8 mouse cellular contexts compared by ENCODE assay signal in the genomic region with DNA sequence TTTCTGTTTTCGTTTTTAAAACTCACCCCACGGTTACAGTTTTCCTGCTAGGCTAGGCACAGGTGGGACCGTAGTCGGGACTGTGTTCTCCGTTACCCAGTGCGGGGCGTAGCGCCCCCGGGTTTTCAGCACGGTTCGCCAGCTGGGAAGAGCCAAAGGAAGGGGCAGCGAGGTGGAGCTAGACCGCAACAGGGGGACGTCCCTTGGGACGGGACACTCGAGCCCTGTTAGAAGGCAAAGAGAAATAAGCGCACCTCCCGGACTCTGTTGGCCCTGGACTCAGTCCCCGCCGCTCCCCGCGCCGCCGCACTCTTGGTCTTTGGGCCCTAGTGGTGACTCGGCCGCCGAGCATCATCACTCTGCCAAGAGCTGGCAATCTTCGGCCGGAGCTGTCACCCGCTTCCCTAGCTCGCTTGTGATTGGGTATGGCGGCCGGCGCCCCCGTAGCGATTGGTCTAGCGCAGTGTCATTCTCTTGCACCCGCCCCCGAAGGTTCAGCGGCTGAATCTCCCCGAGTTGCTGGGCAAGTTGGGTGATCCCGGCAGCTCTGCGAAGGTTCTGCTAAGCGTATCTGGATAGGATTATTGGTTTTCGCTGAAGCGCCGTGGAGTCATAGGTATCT. TPM values are rescaled to one million over a fixed set of nuclear protein-coding genes. Genes with fewer than 3 reads are reported as not detected.
DNase-seq lines count a peak whose midpoint lies in the region; ATAC-seq lines count a peak whose summit lies in the region.

A gene (minus strand): TSS at position 361 of the 622 bp plus-strand sequence.

- peaks cover 18% of the 10 kb centered on the region for H3K4me1 ChIP-seq in hindbrain, embryonic 12.5 days

- H3K27me3 ChIP-seq in hindbrain, embryonic 12.5 days = peaks cover 24% of the 10 kb centered on the region

- no peaks in the 10 kb centered on the region for H3K9me3 ChIP-seq in hindbrain, embryonic 12.5 days (replicated peaks)

- peak; percentile 99 for ATAC-seq in hindbrain, embryonic 12.5 days (ENCODE audit: low FRiP score)

- under 1% methylated on average over 47 of the region's 47 CpGs for WGBS in hindbrain, embryonic 12.5 days

- peak within 1 kb of the TSS; percentile 59 for H3K9ac ChIP-seq in hindbrain, embryonic 12.5 days

- H3K4me3 ChIP-seq in hindbrain, embryonic 12.5 days = peak within 1 kb of the TSS; percentile 67

- H3K27ac ChIP-seq in hindbrain, embryonic 12.5 days = no peak within 1 kb of the TSS

- DNase-seq in Muller cell, postnatal 12 days (ENCODE audit: inconsistent ontology term) = peak; percentile 99
- peak; percentile 97 for DNase-seq in cerebellum, adult 9-11 months
- peak; percentile 86 to 90 for DNase-seq in frontal cortex, postnatal 10 days (ENCODE audit: low spot score in 2 of 2)
- DNase-seq in layer of hippocampus, postnatal 14 days (ENCODE audit: low spot score in 2 of 2) = peak; percentile 95 to 98
- DNase-seq in lung, postnatal 14 days = peak; percentile 93
- DNase-seq in retina, adult 2 months (ENCODE audit: low read depth, low spot score) = peak; percentile 89
- peak; percentile 89 to 93 for DNase-seq in thymus, postnatal 36 days

- peak within 1 kb of the TSS; percentile 97 for H3K4me2 ChIP-seq in hindbrain, embryonic 12.5 days (replicated peaks)

- H3K36me3 ChIP-seq in hindbrain, embryonic 12.5 days = no peaks in the 10 kb centered on the region

RNA-seq across cellular contexts. Expression of the gene that starts here (rescaled TPM):
- polyA plus RNA-seq in hindbrain, embryonic 12.5 days (2016; fragmentation: Nextera tagmentation; extraction: Ambion mirVana) = 3.5 and 3.6 TPM in 2 replicates
- total RNA-seq in layer of hippocampus, postnatal 14 days (2021) = 1 to 10 TPM; 6.3 to 7.1 TPM
